Mouse (Mus musculus) megakaryocyte progenitor cell, adult 5-6 weeks (primary cell): ENCODE data around the gene Eps8l3. TPM values are rescaled to one million over a fixed set of nuclear protein-coding genes. Genes with fewer than 3 reads are reported as not detected.
"Not testable (repeated sequence)": the region's sequence is repeated elsewhere in the genome, so short reads cannot be mapped to it uniquely, and the experiment has no call there.

Experiments used
- ATAC-seq: replicated peaks from 2 replicates; pipeline ENCODE4 v1.8.0; 2016; ENCODE audit warnings: mild to moderate bottlenecking, moderate TSS enrichment, inconsistent platforms; ENCODE audit not compliant: poor library complexity
- total RNA-seq, 2 experiments: library from RNA; stranded (forward) in 1 of 2; stranded (reverse) in 1 of 2; fragments of 157-497, 149-512 nt in 1 of 2; fragments of 200-1000 nt in 1 of 2; gene quantifications; 2 replicates each; pipeline versions ENCODE4 v1.2.3 to v1.2.4; 2015 to 2017

Gene Eps8l3
- total RNA-seq, 2 experiments from 2014 or later = 0.07 TPM; not detected in 1

GRCm38 (mm10) chr3:107852786-107853185 is 24.2 kb upstream of the Eps8l3 start:
- ATAC-seq = peak; percentile 81

GRCm38 (mm10) chr3:107853232-107854181 is 23.5 kb upstream of the Eps8l3 start:
- peak; percentile 43 for ATAC-seq

GRCm38 (mm10) chr3:107855368-107855767 is 21.7 kb upstream of the Eps8l3 start:
- no peak for ATAC-seq

- no peak for ATAC-seq
These were observed 19.4 kb upstream of the Eps8l3 start for GRCm38 (mm10) chr3:107857646-107858045.

GRCm38 (mm10) chr3:107861483-107861882 is 15.5 kb upstream of the Eps8l3 start:
- not testable (repeated sequence) for ATAC-seq

- no peak for ATAC-seq
These were observed 14.6 kb upstream of the Eps8l3 start for GRCm38 (mm10) chr3:107862471-107862870.

- ATAC-seq = no peak
These were observed 13.6 kb upstream of the Eps8l3 start for GRCm38 (mm10) chr3:107863471-107863870.

- peak; percentile 86 for ATAC-seq
These were observed 13.0 kb upstream of the Eps8l3 start for GRCm38 (mm10) chr3:107863898-107864603.

GRCm38 (mm10) chr3:107865364-107866091 is 11.5 kb upstream of the Eps8l3 start:
- ATAC-seq = no peak

- ATAC-seq = peak; percentile 96
These were observed 9.9 kb upstream of the Eps8l3 start for GRCm38 (mm10) chr3:107867086-107867485.

GRCm38 (mm10) chr3:107868452-107868851 is 8.6 kb upstream of the Eps8l3 start:
- no peak for ATAC-seq

GRCm38 (mm10) chr3:107869097-107869496 is 7.9 kb upstream of the Eps8l3 start:
- no peak for ATAC-seq

GRCm38 (mm10) chr3:107869925-107870324 is 7.1 kb upstream of the Eps8l3 start:
- ATAC-seq = no peak

- no peak for ATAC-seq
These were observed 3.4 kb upstream of the Eps8l3 start for GRCm38 (mm10) chr3:107873335-107874251.

GRCm38 (mm10) chr3:107875231-107875630 is 1.8 kb upstream of the Eps8l3 start:
- ATAC-seq = no peak

GRCm38 (mm10) chr3:107877747-107878736 is 1.0 kb downstream of the Eps8l3 start:
- ATAC-seq = peak; percentile 65

GRCm38 (mm10) chr3:107887674-107888495 is 10.9 kb downstream of the Eps8l3 start:
- ATAC-seq = no peak

- not testable (repeated sequence) for ATAC-seq
These were observed 12.2 kb downstream of the Eps8l3 start for GRCm38 (mm10) chr3:107889236-107889635.
